8 mouse cellular contexts compared by ENCODE assay signal in the genomic region with DNA sequence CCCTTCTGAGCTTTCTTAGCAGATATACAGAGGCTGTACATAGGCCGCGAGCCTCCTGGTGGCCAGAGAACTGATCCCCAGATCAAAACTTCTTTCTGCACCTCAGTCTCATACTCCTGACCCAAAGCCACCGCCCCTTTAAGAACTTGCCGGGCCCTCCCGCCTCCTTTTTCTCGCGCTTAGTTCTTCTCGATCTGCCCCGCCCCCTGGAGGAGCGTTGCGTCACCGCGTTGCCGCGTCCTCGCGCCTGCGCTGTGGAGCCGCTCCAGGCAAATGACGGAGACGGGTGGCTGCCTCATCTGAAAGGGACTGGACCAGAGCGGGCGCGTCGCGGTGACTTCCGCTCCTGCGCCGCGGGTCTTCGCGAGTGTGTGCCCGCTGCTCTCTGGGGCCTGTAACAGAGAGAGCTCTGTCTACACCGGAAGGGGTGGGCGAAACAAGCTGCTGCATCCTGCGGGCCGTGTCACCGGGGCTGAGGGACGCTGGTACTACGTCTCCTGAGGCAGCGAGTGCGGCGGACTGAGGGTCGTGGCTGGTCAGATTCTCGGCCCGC. TPM values are rescaled to one million over a fixed set of nuclear protein-coding genes. Genes with fewer than 3 reads are reported as not detected.
A peak's percentile ranks its signal among the peaks of the same experiment; 100 is the strongest.
DNase-seq lines count a peak whose midpoint lies in the region; ATAC-seq lines count a peak whose summit lies in the region.

A gene (plus strand): TSS at position 248 of the 553 bp plus-strand sequence.

- under 1% methylated on average over 46 of the region's 46 CpGs for WGBS in lung, embryonic 16.5 days

- H3K9me3 ChIP-seq in lung, embryonic 16.5 days (ENCODE audit: control insufficient read depth, low read length): no peaks in the 10 kb centered on the region

- H3K27ac ChIP-seq in lung, embryonic 16.5 days (ENCODE audit: low read length): peak within 1 kb of the TSS; percentile 97

- peak within 1 kb of the TSS; percentile 64 for H3K4me3 ChIP-seq in lung, embryonic 16.5 days (ENCODE audit: low read length)

- peak; percentile 99 for DNase-seq in MEL-GATA-1-ER (ENCODE audit: extremely low read depth, low read depth)
- DNase-seq in cerebellum, adult 8-10 months: peak; percentile 99
- peak; percentile 99 for DNase-seq in forelimb bud, embryonic 11.5 days (ENCODE audit: low read depth, low spot score)
- peak; percentile 94 for DNase-seq in layer of hippocampus, adult 9-10 months (ENCODE audit: low spot score)
- peak; percentile 98 for DNase-seq in ovary, postnatal 10 days (ENCODE audit: low spot score)
- DNase-seq in thymus, postnatal 10 days (ENCODE audit: low spot score in 2 of 2): peak; percentile 99

- no peaks in the 10 kb centered on the region for H3K27me3 ChIP-seq in lung, embryonic 16.5 days (ENCODE audit: control insufficient read depth, insufficient read depth, low read depth, low read length)

- peak within 1 kb of the TSS; percentile 92 for H3K4me2 ChIP-seq in lung, embryonic 16.5 days (ENCODE audit: low read depth, low read length)

- H3K4me1 ChIP-seq in lung, embryonic 16.5 days (replicated peaks; ENCODE audit: control insufficient read depth, insufficient read depth, low read length): peaks cover 13% of the 10 kb centered on the region

- H3K9ac ChIP-seq in lung, embryonic 16.5 days (ENCODE audit: low read length): peak within 1 kb of the TSS; percentile 92

- peaks cover 11% of the 10 kb centered on the region for H3K36me3 ChIP-seq in lung, embryonic 16.5 days (ENCODE audit: control insufficient read depth, insufficient read depth, low read length)

- ATAC-seq in hematopoietic stem cell, adult 5-6 weeks (replicated peaks in 1 of 2; ENCODE audit: insufficient read depth in 1 of 2, low FRiP score in 2 of 2, low TSS enrichment in 1 of 2, low read depth in 1 of 2, poor library complexity in 2 of 2, severe bottlenecking in 2 of 2): peak; percentile 95 to 99
- peak; percentile 98 for ATAC-seq in lung, embryonic 16.5 days (ENCODE audit: low read depth)

RNA-seq across cellular contexts. Expression of the gene that starts here (rescaled TPM):
- 10.0 and 14.9 TPM in 2 replicates for total RNA-seq in hematopoietic stem cell, adult 5-6 weeks (2017)
- polyA plus RNA-seq in lung, embryonic 16.5 days (2015; fragmentation: Nextera tagmentation; extraction: Ambion mirVana): 8.6 and 9.2 TPM in 2 replicates

Comparison
In these comparisons a context has a peak if more than half of its experiments do, and no peak if none do; other contexts are left out.
1. Peak in every context shown above with its lines: DNase-seq, ATAC-seq, H3K4me3 ChIP-seq and H3K27ac ChIP-seq.